Mouse (Mus musculus): ENCODE measurements around the gene Cct7. TPM values are rescaled to one million over a fixed set of nuclear protein-coding genes. Genes with fewer than 3 reads are reported as not detected.

Gene Cct7
- polyA plus RNA-seq, 2 experiments = 247 to 417 TPM

DNA sequence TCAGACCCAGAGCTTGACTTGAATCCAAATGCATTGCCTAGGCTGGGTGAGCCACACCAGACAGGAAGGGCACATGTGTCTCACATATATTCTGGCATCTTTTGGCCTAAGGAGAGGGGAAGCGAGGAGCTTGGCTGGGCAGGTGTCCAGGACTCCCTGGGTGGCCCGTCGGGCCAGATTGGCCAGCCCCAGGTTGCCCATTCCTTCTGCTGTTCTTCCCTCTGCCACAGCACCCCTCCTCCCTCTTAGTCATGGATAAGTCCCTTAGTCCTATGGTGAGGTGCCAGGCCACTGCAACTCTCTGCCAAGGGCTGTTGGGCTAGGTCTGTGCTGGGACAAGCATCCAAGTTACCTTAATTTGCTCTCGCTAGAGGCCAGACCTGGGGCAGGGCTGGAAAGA is 64.6 kb downstream of the Cct7 start:
- no peak for TF ChIP-seq POLR2A (IDR thresholded peaks at IDR 0.05; ENCODE audit: borderline replicate concordance, extremely low read depth, insufficient read depth, insufficient read length)
- no peak overlapping the region for H3K27ac ChIP-seq (replicated peaks; ENCODE audit: low read depth, low read length)
- no peak overlapping the region for H3K4me3 ChIP-seq (replicated peaks; ENCODE audit: low read length)
- ATAC-seq (ENCODE audit: low FRiP score, low read depth) (no peak), DNase-seq (ENCODE audit: low spot score) (no peak)
- peaks cover 23% of the 10 kb centered on the region for H3K4me1 ChIP-seq (ENCODE audit: control insufficient read depth, insufficient read depth, low read length)
- H3K27me3 ChIP-seq (ENCODE audit: control insufficient read depth, insufficient read depth, low read length) = peaks cover 54% of the 10 kb centered on the region
- no peak overlapping the region for H3K9ac ChIP-seq (ENCODE audit: low read depth, low read length, severe bottlenecking)
- H3K9me3 ChIP-seq (ENCODE audit: control insufficient read depth, low read length) = no peaks in the 10 kb centered on the region
- 74% methylated on average over 4 of the region's 4 CpGs for WGBS
- no peak overlapping the region for H3K4me2 ChIP-seq (replicated peaks; ENCODE audit: low read depth, low read length, severe bottlenecking)
- H3K36me3 ChIP-seq (ENCODE audit: control insufficient read depth, insufficient read depth, low read length) = no peaks in the 10 kb centered on the region

Other genes with a start within 250 kb of the Cct7 start
- gene Sfxn5, start 118.1 kb upstream of the Cct7 start, polyA plus RNA-seq (2012; rRNA removed) = 5.8 and 7.4 TPM in 2 replicates
- 6.6 and 9.3 TPM in 2 replicates for gene Sfxn5, start 118.1 kb upstream of the Cct7 start, polyA plus RNA-seq (2014; fragmentation: Nextera tagmentation; extraction: Ambion mirVana)
- gene Rab11fip5, start 76.9 kb upstream of the Cct7 start, polyA plus RNA-seq (2012; rRNA removed) = 16.9 and 20.4 TPM in 2 replicates
- gene Rab11fip5, start 76.9 kb upstream of the Cct7 start, polyA plus RNA-seq (2014; fragmentation: Nextera tagmentation; extraction: Ambion mirVana) = 15.9 and 16.8 TPM in 2 replicates
- not detected in 2 replicates for gene Noto, start 27.6 kb upstream of the Cct7 start, polyA plus RNA-seq (2012; rRNA removed)
- gene Noto, start 27.6 kb upstream of the Cct7 start, polyA plus RNA-seq (2014; fragmentation: Nextera tagmentation; extraction: Ambion mirVana) = not detected in 2 replicates
- 69.5 and 76.0 TPM in 2 replicates for gene Smyd5, start 19.5 kb upstream of the Cct7 start, polyA plus RNA-seq (2012; rRNA removed)
- gene Smyd5, start 19.5 kb upstream of the Cct7 start, polyA plus RNA-seq (2014; fragmentation: Nextera tagmentation; extraction: Ambion mirVana) = 40.2 and 45.4 TPM in 2 replicates
- gene Pradc1, start 456 bp downstream of the Cct7 start, polyA plus RNA-seq (2012; rRNA removed) = 27.6 and 30.0 TPM in 2 replicates
- gene Pradc1, start 456 bp downstream of the Cct7 start, polyA plus RNA-seq (2014; fragmentation: Nextera tagmentation; extraction: Ambion mirVana) = 26.8 and 29.6 TPM in 2 replicates
- 1.7 and 2.5 TPM in 2 replicates for gene Fbxo41, start 51.5 kb downstream of the Cct7 start, polyA plus RNA-seq (2012; rRNA removed)
- 0.45 and 0.48 TPM in 2 replicates for gene Fbxo41, start 51.5 kb downstream of the Cct7 start, polyA plus RNA-seq (2014; fragmentation: Nextera tagmentation; extraction: Ambion mirVana)
- gene Egr4, start 62.1 kb downstream of the Cct7 start, polyA plus RNA-seq (2012; rRNA removed) = 0.05 and 0.08 TPM in 2 replicates
- gene Egr4, start 62.1 kb downstream of the Cct7 start, polyA plus RNA-seq (2014; fragmentation: Nextera tagmentation; extraction: Ambion mirVana) = not detected in 2 replicates
- gene Alms1, start 136.0 kb downstream of the Cct7 start, polyA plus RNA-seq (2012; rRNA removed) = 4.7 and 4.9 TPM in 2 replicates
- 4.5 and 6.2 TPM in 2 replicates for gene Alms1, start 136.0 kb downstream of the Cct7 start, polyA plus RNA-seq (2014; fragmentation: Nextera tagmentation; extraction: Ambion mirVana)

Measured in limb, embryonic 14.5 days (tissue).